Mouse (Mus musculus) embryonic facial prominence, embryonic 13.5 days (tissue): ENCODE data around the gene Prdm1. TPM values are rescaled to one million over a fixed set of nuclear protein-coding genes. Genes with fewer than 3 reads are reported as not detected.
A peak's percentile ranks its signal among the peaks of the same experiment; 100 is the strongest.

ENCODE experiments used
- ATAC-seq: fragments of 200-750 bp; cut with Nextera tagmentation; 2 replicates; pipeline ENCODE4 v1.8.0; 2017; ENCODE audit warnings: low read depth; ENCODE audit not compliant: insufficient number of reproducible peaks, insufficient read depth, low FRiP score, low TSS enrichment
- H3K27ac ChIP-seq: fragments of 300-500 bp; sonication (generic); 2 replicates; pipeline ENCODE4 v1.5.1; 2015; ENCODE audit warnings: moderate library complexity, mild to moderate bottlenecking, inconsistent platforms
- H3K27me3 ChIP-seq: fragments of 300-500 bp; sonication (generic); 2 replicates; pipeline ENCODE4 v1.6.1; 2015; ENCODE audit warnings: mild to moderate bottlenecking, inconsistent platforms
- H3K36me3 ChIP-seq: fragments of 300-500 bp; sonication (generic); 2 replicates; pipeline ENCODE4 v1.6.1; 2015; ENCODE audit warnings: mild to moderate bottlenecking, inconsistent platforms
- H3K4me1 ChIP-seq: fragments of 300-500 bp; sonication (generic); 2 replicates; pipeline ENCODE4 v1.6.1; 2015; ENCODE audit warnings: inconsistent platforms
- H3K4me2 ChIP-seq: fragments of 300-500 bp; sonication (generic); 2 replicates; pipeline ENCODE4 v1.6.1; 2015; ENCODE audit warnings: moderate library complexity, mild to moderate bottlenecking, inconsistent platforms
- H3K4me3 ChIP-seq: fragments of 300-500 bp; sonication (generic); 2 replicates; pipeline ENCODE4 v1.5.1; 2015; ENCODE audit warnings: mild to moderate bottlenecking, inconsistent platforms
- H3K9ac ChIP-seq: fragments of 300-500 bp; sonication (generic); 2 replicates; pipeline ENCODE4 v1.6.1; 2015; ENCODE audit warnings: mild to moderate bottlenecking, inconsistent platforms
- H3K9me3 ChIP-seq: fragments of 300-500 bp; sonication (generic); 2 replicates; pipeline ENCODE4 v1.6.1; 2016; ENCODE audit warnings: inconsistent platforms
- WGBS: fragments of 180-500 bp; shearing (Covaris S2); methylation state at CpG from one replicate; pipeline ENCODE4 v1.1.7; 2015; ENCODE audit warnings: mixed read lengths; 5-methylcytosine and 5-hydroxymethylcytosine counted together
- polyA plus RNA-seq: library from polyadenylated mRNA; unstranded; fragments of >200 nt; fragmentation: Nextera tagmentation; extraction: Ambion mirVana; gene quantifications from 2 replicates; pipeline ENCODE4 v1.2.1, GENCODE M21; 2015

Prdm1 gene
- polyA plus RNA-seq, 1 experiment from 2014 or later = 7.0 TPM

DNA sequence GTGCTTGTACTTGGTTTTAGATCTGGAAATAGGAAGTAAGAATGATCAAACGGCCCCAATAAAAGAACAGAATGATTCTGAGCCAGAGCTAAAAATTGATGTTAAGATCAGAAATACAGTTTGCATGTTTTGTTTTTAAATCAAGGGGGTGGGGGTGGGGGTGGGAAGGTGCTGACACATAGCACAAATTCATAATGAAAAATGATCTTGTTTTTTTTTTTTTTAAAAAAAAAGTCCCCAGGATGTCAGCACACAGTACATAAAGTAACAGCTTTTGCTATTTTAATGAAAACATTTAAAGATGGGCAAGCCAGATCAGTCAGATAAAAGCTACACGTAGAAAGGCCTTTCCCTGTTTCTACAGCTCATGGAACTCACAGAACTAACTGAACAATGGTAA is 74.2 kb downstream of the Prdm1 start:
- no peak for ATAC-seq
- 53% methylated on average over 2 of the region's 2 CpGs for WGBS
- Histone ChIP-seq H3K4me3 (peak overlapping the region; percentile 60; the same call in 1 of the 2 replicates), H3K9ac (no peak overlapping the region), H3K4me2 (peak overlapping the region; percentile 97), H3K9me3 (no peaks in the 10 kb centered on the region), H3K4me1 (peaks cover 17% of the 10 kb centered on the region), H3K27me3 (peaks cover 34% of the 10 kb centered on the region), H3K27ac (no peak overlapping the region), H3K36me3 (no peaks in the 10 kb centered on the region)

GRCm38 (mm10) chr10:44450835-44451234 is 77.5 kb downstream of the Prdm1 start:
- peaks cover 13% of the 10 kb centered on the region for H3K4me1 ChIP-seq
- ATAC-seq = no peak

GRCm38 (mm10) chr10:44450108-44450507 is 78.2 kb downstream of the Prdm1 start:
- no peak overlapping the region for H3K9ac ChIP-seq
- H3K4me1 ChIP-seq = peaks cover 17% of the 10 kb centered on the region
- 83% methylated on average over 13 of the region's 13 CpGs for WGBS
- ATAC-seq = no peak
- no peaks in the 10 kb centered on the region for H3K36me3 ChIP-seq
- no peak overlapping the region for H3K27ac ChIP-seq
- H3K27me3 ChIP-seq = no peaks in the 10 kb centered on the region; the same call in 1 of the 2 replicates
- no peak overlapping the region for H3K4me3 ChIP-seq
- no peak overlapping the region for H3K4me2 ChIP-seq
- no peaks in the 10 kb centered on the region for H3K9me3 ChIP-seq

More at GRCm38 (mm10) chr10:44450835-44451234, 77.5 kb downstream of the Prdm1 start:
- Histone ChIP-seq H3K36me3 (no peaks in the 10 kb centered on the region), H3K27me3 (peaks cover 5% of the 10 kb centered on the region), H3K9ac (no peak overlapping the region), H3K9me3 (no peaks in the 10 kb centered on the region), H3K4me3 (no peak overlapping the region), H3K27ac (no peak overlapping the region), H3K4me2 (no peak overlapping the region)
- 89% methylated on average over 2 of the region's 2 CpGs for WGBS

DNA sequence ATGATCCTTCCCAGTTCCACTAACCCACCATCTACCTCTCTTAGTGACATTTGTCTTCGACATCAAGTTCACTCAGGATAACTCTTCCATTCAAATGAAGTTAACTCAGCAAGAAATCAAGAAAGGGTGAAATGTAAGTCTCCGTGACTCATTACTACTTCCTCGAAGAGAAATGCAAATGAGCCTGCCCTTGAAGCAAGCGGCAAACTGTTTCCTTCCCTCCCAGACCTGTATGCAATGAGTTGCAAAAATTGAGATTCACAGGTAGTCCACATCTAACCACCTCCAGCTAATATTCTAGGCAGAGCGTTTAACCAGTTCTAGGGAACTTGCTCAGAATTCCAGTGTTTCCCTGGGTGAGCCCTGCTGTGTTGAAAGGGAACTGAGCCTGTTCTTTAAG is 78.6 kb downstream of the Prdm1 start:
- no peak for ATAC-seq
- Histone ChIP-seq H3K4me2 (no peak overlapping the region), H3K9ac (no peak overlapping the region), H3K27me3 (no peaks in the 10 kb centered on the region; the same call in 1 of the 2 replicates), H3K27ac (no peak overlapping the region), H3K36me3 (no peaks in the 10 kb centered on the region), H3K4me3 (no peak overlapping the region), H3K4me1 (peaks cover 21% of the 10 kb centered on the region), H3K9me3 (no peaks in the 10 kb centered on the region)
- WGBS = 67% methylated on average over 5 of the region's 5 CpGs

DNA sequence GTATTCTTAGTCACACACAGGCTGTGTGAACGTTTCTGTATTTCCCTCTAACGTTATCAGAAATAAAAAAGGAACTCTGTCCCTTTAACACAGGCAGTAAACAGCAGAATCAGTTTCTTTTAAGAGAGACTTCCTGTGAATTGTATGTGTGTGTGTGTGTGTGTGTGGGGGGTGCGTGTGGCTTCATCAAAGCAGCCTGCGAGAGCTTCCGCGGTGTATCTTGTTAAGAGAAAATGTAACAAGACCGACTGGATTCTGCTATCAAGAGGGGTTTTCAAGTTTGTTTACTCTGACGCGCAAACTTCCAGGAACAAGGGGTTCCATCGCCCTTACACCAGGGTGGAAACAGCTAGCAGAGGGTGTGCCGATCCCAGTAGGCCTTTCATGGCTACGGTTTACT is 80.1 kb downstream of the Prdm1 start:
- WGBS = 44% methylated on average over 12 of the region's 12 CpGs
- Histone ChIP-seq H3K36me3 (no peaks in the 10 kb centered on the region), H3K9me3 (no peaks in the 10 kb centered on the region), H3K9ac (no peak overlapping the region), H3K4me3 (no peak overlapping the region), H3K4me1 (peaks cover 28% of the 10 kb centered on the region), H3K27me3 (no peaks in the 10 kb centered on the region; the same call in 1 of the 2 replicates), H3K4me2 (peak overlapping the region; percentile 18; the same call in 1 of the 2 replicates), H3K27ac (no peak overlapping the region)
- no peak for ATAC-seq

GRCm38 (mm10) chr10:44447406-44448139 is 80.7 kb downstream of the Prdm1 start:
- Histone ChIP-seq H3K4me3 (no peak overlapping the region), H3K27me3 (no peaks in the 10 kb centered on the region; the same call in 1 of the 2 replicates), H3K4me1 (peaks cover 28% of the 10 kb centered on the region), H3K9me3 (no peaks in the 10 kb centered on the region), H3K9ac (no peak overlapping the region), H3K4me2 (peak overlapping the region; percentile 18; the same call in 1 of the 2 replicates), H3K27ac (no peak overlapping the region), H3K36me3 (no peaks in the 10 kb centered on the region)
- WGBS = 86% methylated on average over 14 of the region's 14 CpGs
- no peak for ATAC-seq

GRCm38 (mm10) chr10:44447001-44447400 is 81.3 kb downstream of the Prdm1 start:
- H3K27ac ChIP-seq = no peak overlapping the region
- no peak overlapping the region for H3K4me3 ChIP-seq
- no peak for ATAC-seq
- no peaks in the 10 kb centered on the region for H3K9me3 ChIP-seq
- H3K9ac ChIP-seq = no peak overlapping the region
- peaks cover 28% of the 10 kb centered on the region for H3K4me1 ChIP-seq
- WGBS = 86% methylated on average over 10 of the region's 10 CpGs
- no peak overlapping the region for H3K4me2 ChIP-seq
- no peaks in the 10 kb centered on the region; the same call in 1 of the 2 replicates for H3K27me3 ChIP-seq
- no peaks in the 10 kb centered on the region for H3K36me3 ChIP-seq

- no peak overlapping the region for H3K4me3 ChIP-seq
- no peak overlapping the region for H3K9ac ChIP-seq
- H3K27ac ChIP-seq = no peak overlapping the region
- 49% methylated on average over 4 of the region's 4 CpGs for WGBS
- ATAC-seq = no peak
- H3K27me3 ChIP-seq = no peaks in the 10 kb centered on the region; the same call in 1 of the 2 replicates
- no peak overlapping the region for H3K4me2 ChIP-seq
- H3K36me3 ChIP-seq = 0 out of 2 replicates have a peak, but pooled peaks cover 2% of the 10 kb centered on the region
- peaks cover 28% of the 10 kb centered on the region for H3K4me1 ChIP-seq
- H3K9me3 ChIP-seq = no peaks in the 10 kb centered on the region
Observed at GRCm38 (mm10) chr10:44444415-44444814, 83.9 kb downstream of the Prdm1 start.

DNA sequence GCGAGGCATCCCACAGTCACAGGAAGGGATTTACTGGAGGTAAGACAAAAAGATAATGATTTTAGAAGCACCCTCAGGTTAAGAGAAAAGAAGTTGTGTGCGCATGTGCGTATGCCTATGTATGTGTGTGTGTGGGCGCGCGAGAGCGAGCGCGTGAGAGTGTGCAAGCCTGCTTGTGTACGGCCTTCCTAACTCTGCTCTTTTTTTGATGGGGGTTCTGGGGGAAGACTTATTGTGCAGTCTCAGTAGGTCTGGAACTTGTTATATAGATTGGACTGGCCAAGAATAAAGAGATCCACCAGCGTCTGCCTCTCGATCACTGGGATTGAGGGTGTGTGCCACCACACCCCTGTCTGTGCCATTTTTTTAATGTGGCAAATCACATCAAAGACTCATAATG is 84.6 kb downstream of the Prdm1 start:
- H3K4me1 ChIP-seq = peaks cover 28% of the 10 kb centered on the region
- 63% methylated on average over 12 of the region's 12 CpGs for WGBS
- ATAC-seq = no peak
- H3K9ac ChIP-seq = no peak overlapping the region
- no peaks in the 10 kb centered on the region for H3K9me3 ChIP-seq
- no peaks in the 10 kb centered on the region for H3K27me3 ChIP-seq
- no peak overlapping the region for H3K27ac ChIP-seq
- H3K4me2 ChIP-seq = no peak overlapping the region
- H3K4me3 ChIP-seq = no peak overlapping the region
- H3K36me3 ChIP-seq = 0 out of 2 replicates have a peak, but pooled peaks cover 2% of the 10 kb centered on the region

DNA sequence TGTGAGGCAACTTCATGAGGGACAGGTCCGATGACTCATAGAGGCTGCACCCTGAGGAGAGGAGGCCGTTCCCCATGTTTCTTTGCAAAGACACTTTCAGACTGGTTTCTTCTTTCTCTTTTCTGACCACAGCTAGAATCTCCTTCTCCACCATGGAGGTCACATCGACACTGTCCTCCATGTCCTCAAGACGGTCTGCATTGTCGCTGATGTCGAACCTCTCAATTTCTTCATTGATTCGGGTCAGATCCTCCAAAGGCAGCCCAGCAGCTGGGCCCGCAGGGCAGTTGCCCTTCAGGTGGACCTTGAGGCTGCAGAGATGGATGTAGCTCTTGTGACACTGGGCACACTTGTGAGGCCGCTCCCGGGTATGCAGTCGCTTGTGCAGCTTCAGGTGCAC is 88.6 kb downstream of the Prdm1 start:
- Histone ChIP-seq H3K4me2 (no peak overlapping the region), H3K4me3 (no peak overlapping the region), H3K27me3 (no peaks in the 10 kb centered on the region), H3K27ac (no peak overlapping the region), H3K4me1 (peaks cover 10% of the 10 kb centered on the region), H3K9me3 (no peaks in the 10 kb centered on the region), H3K36me3 (0 out of 2 replicates have a peak, but pooled peaks cover 2% of the 10 kb centered on the region), H3K9ac (no peak overlapping the region)
- no peak for ATAC-seq
- WGBS = 80% methylated on average over 11 of the region's 11 CpGs

DNA sequence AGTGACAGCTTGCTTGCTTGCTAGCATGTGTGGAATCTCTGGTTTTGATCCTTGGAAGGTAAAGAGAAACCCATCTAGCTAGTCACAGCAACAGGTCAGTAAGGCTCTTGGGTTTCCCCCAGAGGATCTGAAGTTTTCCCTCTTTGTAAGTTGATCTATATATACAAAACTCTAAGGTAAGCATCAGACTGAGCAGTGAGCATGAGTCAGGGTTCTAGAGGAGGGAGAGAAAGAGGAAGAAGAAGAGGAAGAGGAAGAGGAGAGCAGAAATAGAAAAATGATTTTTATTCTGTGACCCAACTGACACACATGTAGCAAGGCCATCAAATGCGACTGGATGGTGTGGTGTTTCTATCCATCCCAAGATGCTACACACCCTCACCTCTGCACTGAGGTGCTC is 90.7 kb downstream of the Prdm1 start:
- 83% methylated on average over 1 of the region's 1 CpGs for WGBS
- no peak overlapping the region for H3K27ac ChIP-seq
- H3K4me1 ChIP-seq = 0 out of 2 replicates have a peak, but pooled peaks cover 2% of the 10 kb centered on the region
- H3K9ac ChIP-seq = no peak overlapping the region
- H3K4me2 ChIP-seq = no peak overlapping the region
- no peak for ATAC-seq
- H3K9me3 ChIP-seq = no peaks in the 10 kb centered on the region
- 0 out of 2 replicates have a peak, but pooled peaks cover 2% of the 10 kb centered on the region for H3K36me3 ChIP-seq
- H3K4me3 ChIP-seq = no peak overlapping the region
- no peaks in the 10 kb centered on the region for H3K27me3 ChIP-seq

GRCm38 (mm10) chr10:44435956-44436355 is 92.3 kb downstream of the Prdm1 start:
- no peak for ATAC-seq
- no peak overlapping the region for H3K4me2 ChIP-seq
- H3K4me1 ChIP-seq = 0 out of 2 replicates have a peak, but pooled peaks cover 2% of the 10 kb centered on the region
- no peak overlapping the region for H3K9ac ChIP-seq
- no peaks in the 10 kb centered on the region for H3K9me3 ChIP-seq
- H3K36me3 ChIP-seq = no peaks in the 10 kb centered on the region
- H3K27ac ChIP-seq = no peak overlapping the region
- no peak overlapping the region for H3K4me3 ChIP-seq
- no peaks in the 10 kb centered on the region for H3K27me3 ChIP-seq
- 73% methylated on average over 4 of the region's 4 CpGs for WGBS
